Mouse (Mus musculus) embryo, embryonic 11.5 days (tissue): Measurements from ENCODE around the gene Gas1.

ENCODE experiments used
- DNase-seq: peaks from one replicate; pipeline ENCODE4 v3.0.0-alpha.2; 2012; ENCODE audit warnings: low read depth, low spot score

Gene Gas1

GRCm38 (mm10) chr13:60125020-60125419, 52.1 kb downstream of the Gas1 start:
- DNase-seq, result no peak

DNA sequence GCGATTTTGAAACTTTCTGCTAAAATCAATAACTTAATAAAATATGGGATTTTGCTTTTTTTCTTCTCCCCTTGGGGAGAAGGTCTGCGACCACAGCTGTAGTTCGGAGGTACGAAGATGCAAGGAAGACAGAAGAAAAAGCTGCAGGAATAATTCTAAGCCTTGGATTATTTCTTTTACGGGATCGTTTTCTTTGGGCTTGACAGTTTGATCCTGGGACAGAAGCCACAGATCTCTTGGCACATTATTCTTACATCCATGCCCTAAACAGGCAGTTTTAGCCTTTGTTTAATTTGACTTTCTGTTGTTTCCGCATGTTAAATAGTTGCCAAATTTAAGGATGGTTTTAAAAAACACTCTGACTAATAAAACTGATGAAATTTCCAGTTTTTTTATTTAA, 52.7 kb downstream of the Gas1 start:
- DNase-seq, result no peak
